Mouse (Mus musculus): Measurements from ENCODE around the gene Arhgap1. TPM values are rescaled to one million over a fixed set of nuclear protein-coding genes. Genes with fewer than 3 reads are reported as not detected.

Gene Arhgap1
- polyA plus RNA-seq, 1 experiment from 2014 or later = 125 TPM

DNA sequence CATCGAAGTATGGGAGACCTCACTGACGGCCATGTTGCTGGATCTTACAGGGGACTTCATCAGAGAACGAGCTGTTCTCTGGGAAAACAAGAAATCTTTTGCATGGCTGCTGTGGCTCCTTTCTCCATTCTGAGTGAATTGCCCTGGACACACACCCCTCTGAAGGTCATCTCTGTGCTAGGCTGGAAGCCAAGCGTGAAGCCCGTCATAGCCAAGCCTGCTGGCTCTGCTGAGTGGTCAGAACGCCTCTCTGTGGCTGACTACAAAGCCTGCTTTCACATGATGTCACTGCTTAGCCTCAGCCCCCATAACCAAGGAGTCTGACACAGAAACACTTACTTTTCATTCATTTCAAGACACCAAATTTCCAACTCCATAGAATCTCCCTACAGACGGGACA is 39.8 kb downstream of the Arhgap1 start:
- H3K4me3 ChIP-seq (ENCODE audit: low read depth, low read length) = no peak overlapping the region
- H3K36me3 ChIP-seq (ENCODE audit: insufficient read depth) = peaks cover 28% of the 10 kb centered on the region
- H3K27me3 ChIP-seq (ENCODE audit: insufficient read depth, low read length) = no peaks in the 10 kb centered on the region
- no peaks in the 10 kb centered on the region for H3K9me3 ChIP-seq (ENCODE audit: low read depth, low read length)
- H3K4me2 ChIP-seq = no peak overlapping the region
- no peak overlapping the region for H3K9ac ChIP-seq
- no peak for DNase-seq
- no peak for TF ChIP-seq CTCF (IDR thresholded peaks at IDR 0.05; ENCODE audit: low read depth)
- whole genome bisulfite sequencing = 84% methylated on average over 7 of the region's 7 CpGs
- no peak for ATAC-seq (ENCODE audit: insufficient read depth)
- no peaks in the 10 kb centered on the region for H3K4me1 ChIP-seq (ENCODE audit: insufficient read depth)
- no peak overlapping the region for H3K27ac ChIP-seq (ENCODE audit: low read depth)

DNA sequence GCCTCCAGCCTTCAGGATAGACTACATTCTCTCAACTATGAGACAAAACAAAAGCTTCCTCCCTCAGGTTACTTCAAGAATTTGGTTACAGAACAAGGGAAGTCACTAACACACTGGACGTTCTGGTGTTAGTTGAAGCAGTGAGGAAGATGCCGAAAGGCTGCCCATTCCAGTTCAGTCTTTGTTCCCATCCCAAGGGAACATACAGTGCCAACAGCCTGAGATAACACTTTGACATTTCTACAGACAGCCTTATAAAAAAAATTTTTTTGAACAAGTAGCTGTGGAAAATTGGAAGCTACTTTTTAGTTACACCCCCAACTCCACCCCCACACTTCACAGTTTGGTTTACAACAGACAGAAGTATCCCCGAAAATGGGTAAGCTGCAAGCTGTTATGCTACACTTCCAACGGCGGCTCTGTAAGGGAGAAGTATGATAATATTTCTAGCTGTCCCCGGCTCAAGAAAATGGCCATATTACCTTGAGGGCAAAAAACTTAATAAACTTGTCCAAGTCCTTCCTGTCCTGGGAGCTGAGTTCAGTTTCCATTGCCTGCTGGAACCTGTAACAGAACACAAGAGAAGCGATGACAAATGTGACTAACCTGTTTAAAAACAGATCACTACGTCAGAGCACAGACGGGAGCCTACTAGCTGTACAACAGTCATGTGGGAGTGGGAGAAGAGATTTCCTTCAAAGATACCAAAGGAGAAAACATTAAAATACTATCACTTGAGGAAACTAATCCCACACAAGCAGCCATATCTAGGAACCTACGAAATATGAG is 46.0 kb downstream of the Arhgap1 start:
- Histone ChIP-seq H3K4me3 (ENCODE audit: low read depth, low read length) (no peak overlapping the region), H3K27me3 (ENCODE audit: insufficient read depth, low read length) (no peaks in the 10 kb centered on the region), H3K36me3 (ENCODE audit: insufficient read depth) (peaks cover 8% of the 10 kb centered on the region), H3K9ac (no peak overlapping the region), H3K9me3 (ENCODE audit: low read depth, low read length) (no peaks in the 10 kb centered on the region), H3K27ac (ENCODE audit: low read depth) (no peak overlapping the region), H3K4me1 (ENCODE audit: insufficient read depth) (no peaks in the 10 kb centered on the region), H3K4me2 (no peak overlapping the region)
- no peak for DNase-seq
- ATAC-seq (ENCODE audit: insufficient read depth) = no peak
- WGBS = 84% methylated on average over 10 of the region's 10 CpGs
- TF ChIP-seq CTCF (IDR thresholded peaks at IDR 0.05; ENCODE audit: low read depth) = no peak

DNA sequence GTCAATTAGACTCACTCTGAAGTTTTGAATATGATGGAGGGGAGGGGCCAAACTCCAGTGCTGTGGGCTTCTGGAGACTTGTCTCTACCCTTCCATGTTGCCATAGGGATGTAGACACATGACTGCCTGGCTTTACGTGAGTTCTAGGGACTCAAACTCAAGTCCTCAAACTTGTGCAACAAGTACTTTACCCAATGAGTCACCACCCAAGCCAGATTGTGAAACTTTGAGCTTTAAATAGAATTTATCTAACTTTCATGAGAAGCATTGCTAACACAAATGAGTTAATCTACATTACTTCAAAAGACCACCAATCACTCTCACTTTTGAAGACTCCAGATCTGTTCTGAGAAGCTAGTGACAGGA is 46.5 kb downstream of the Arhgap1 start:
- no peak for TF ChIP-seq CTCF (IDR thresholded peaks at IDR 0.05; ENCODE audit: low read depth)
- no peaks in the 10 kb centered on the region for H3K27me3 ChIP-seq (ENCODE audit: insufficient read depth, low read length)
- H3K27ac ChIP-seq (ENCODE audit: low read depth) = no peak overlapping the region
- no peak for ATAC-seq (ENCODE audit: insufficient read depth)
- H3K36me3 ChIP-seq (ENCODE audit: insufficient read depth) = peaks cover 8% of the 10 kb centered on the region
- H3K9ac ChIP-seq = no peak overlapping the region
- H3K9me3 ChIP-seq (ENCODE audit: low read depth, low read length) = no peaks in the 10 kb centered on the region
- no peaks in the 10 kb centered on the region for H3K4me1 ChIP-seq (ENCODE audit: insufficient read depth)
- WGBS = 79% methylated on average over 1 of the region's 1 CpGs
- no peak overlapping the region for H3K4me2 ChIP-seq
- DNase-seq = no peak
- no peak overlapping the region for H3K4me3 ChIP-seq (ENCODE audit: low read depth, low read length)

DNA sequence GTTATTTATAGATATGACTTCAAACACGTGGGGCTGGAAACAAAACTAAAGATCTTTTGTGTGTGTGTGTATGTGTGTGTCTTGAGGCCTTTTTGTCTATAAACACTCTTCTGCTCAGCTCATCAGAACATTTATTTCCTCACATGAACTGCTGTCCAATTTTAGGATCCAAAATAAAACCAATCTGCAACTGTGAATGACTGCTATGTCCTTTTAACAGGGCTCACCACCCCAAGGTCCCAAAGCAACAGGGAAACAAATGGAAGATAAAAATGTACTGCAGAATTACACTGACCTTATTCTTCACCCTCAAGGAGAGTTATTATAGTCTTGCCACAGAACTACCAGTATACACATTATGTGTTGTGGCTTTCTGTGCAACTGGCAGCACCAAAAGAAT is 49.6 kb downstream of the Arhgap1 start:
- Histone ChIP-seq H3K4me2 (no peak overlapping the region), H3K9me3 (ENCODE audit: low read depth, low read length) (no peaks in the 10 kb centered on the region), H3K27me3 (ENCODE audit: insufficient read depth, low read length) (no peaks in the 10 kb centered on the region), H3K4me1 (ENCODE audit: insufficient read depth) (no peaks in the 10 kb centered on the region), H3K9ac (no peak overlapping the region), H3K4me3 (ENCODE audit: low read depth, low read length) (no peak overlapping the region), H3K36me3 (ENCODE audit: insufficient read depth) (no peaks in the 10 kb centered on the region; the same call in 1 of the 2 replicates), H3K27ac (ENCODE audit: low read depth) (no peak overlapping the region)
- DNase-seq (no peak), ATAC-seq (ENCODE audit: insufficient read depth) (no peak)
- no peak for TF ChIP-seq CTCF (IDR thresholded peaks at IDR 0.05; ENCODE audit: low read depth)
- 68% methylated on average over 1 of the region's 1 CpGs for WGBS

DNA sequence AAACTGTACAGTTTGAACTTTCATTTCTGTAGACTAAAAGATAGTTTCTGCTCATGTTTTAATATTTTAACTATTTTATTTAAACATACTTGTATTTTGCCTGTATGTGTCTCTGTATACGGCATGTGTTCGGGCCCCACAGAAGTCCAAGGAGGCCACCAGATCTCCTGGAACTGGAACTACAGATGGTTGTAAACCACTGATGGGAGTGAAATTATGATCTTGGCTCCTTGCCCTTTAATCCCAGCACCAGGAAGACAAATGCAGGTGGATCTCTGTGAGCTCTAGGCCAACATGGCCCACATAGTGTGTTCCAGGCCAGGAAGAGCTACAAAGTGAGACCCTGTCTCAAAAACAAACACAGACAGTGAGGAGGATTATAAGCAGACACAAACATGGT is 51.7 kb downstream of the Arhgap1 start:
- Histone ChIP-seq H3K9me3 (ENCODE audit: low read depth, low read length) (no peaks in the 10 kb centered on the region), H3K27ac (ENCODE audit: low read depth) (no peak overlapping the region), H3K4me3 (ENCODE audit: low read depth, low read length) (no peak overlapping the region), H3K9ac (no peak overlapping the region), H3K36me3 (ENCODE audit: insufficient read depth) (no peaks in the 10 kb centered on the region), H3K4me1 (ENCODE audit: insufficient read depth) (no peaks in the 10 kb centered on the region), H3K4me2 (no peak overlapping the region), H3K27me3 (ENCODE audit: insufficient read depth, low read length) (no peaks in the 10 kb centered on the region)
- DNase-seq (no peak), ATAC-seq (ENCODE audit: insufficient read depth) (no peak)
- no peak for TF ChIP-seq CTCF (IDR thresholded peaks at IDR 0.05; ENCODE audit: low read depth)
- 97% methylated on average over 2 of the region's 2 CpGs for WGBS

DNA sequence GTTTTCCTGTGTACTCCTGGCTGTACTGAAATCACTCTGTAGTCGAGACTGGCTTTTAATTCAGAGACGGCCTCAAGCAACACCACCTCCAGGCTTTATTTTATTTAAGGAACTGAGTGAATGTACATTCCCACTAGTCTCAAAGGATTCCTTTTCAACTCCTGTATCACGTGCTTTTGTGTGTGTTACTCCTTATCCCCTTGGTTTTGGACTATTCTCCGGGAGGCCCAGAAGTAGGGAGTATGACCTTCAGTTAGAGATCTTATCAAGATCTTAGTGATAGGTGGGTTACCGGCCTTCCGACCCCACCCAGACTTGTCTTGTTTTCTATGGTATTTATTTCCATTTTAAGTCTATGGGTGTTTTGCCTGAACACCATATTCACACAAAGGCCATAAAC is 56.1 kb downstream of the Arhgap1 start:
- DNase-seq = no peak
- WGBS = 75% methylated on average over 6 of the region's 6 CpGs

DNA sequence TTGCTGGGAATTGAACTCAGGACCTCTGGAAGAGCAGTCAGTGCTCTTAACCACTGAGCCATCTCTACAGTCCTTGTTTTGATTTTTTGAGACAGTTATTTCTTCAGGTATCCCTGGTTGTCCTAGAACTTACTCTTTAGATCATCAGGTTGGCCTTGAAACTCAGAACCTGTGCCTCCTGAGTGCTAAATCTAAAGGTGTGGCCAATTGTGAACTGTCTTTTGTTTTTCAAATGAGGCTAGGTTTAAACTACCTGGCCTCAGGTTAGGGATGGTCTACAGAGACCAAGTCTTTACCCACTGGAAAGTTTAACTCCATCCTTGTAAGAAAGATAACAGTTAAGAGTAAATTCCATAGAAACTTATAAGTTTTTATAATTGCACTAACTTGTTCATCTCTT is 56.8 kb downstream of the Arhgap1 start:
- no peak overlapping the region for H3K4me3 ChIP-seq (ENCODE audit: low read depth, low read length)
- H3K27me3 ChIP-seq (ENCODE audit: insufficient read depth, low read length) = no peaks in the 10 kb centered on the region
- no peaks in the 10 kb centered on the region for H3K36me3 ChIP-seq (ENCODE audit: insufficient read depth)
- no peak overlapping the region for H3K9ac ChIP-seq
- H3K9me3 ChIP-seq (ENCODE audit: low read depth, low read length) = no peaks in the 10 kb centered on the region
- H3K4me1 ChIP-seq (ENCODE audit: insufficient read depth) = peaks cover 4% of the 10 kb centered on the region; the same call in 1 of the 2 replicates
- DNase-seq = no peak
- H3K27ac ChIP-seq (ENCODE audit: low read depth) = no peak overlapping the region
- no peak for TF ChIP-seq CTCF (IDR thresholded peaks at IDR 0.05; ENCODE audit: low read depth)
- no peak overlapping the region for H3K4me2 ChIP-seq
- no peak for ATAC-seq (ENCODE audit: insufficient read depth)

More for the DNA sequence above, 56.1 kb downstream of the Arhgap1 start:
- no peaks in the 10 kb centered on the region for H3K9me3 ChIP-seq (ENCODE audit: low read depth, low read length)
- no peak for ATAC-seq (ENCODE audit: insufficient read depth)
- H3K27me3 ChIP-seq (ENCODE audit: insufficient read depth, low read length) = no peaks in the 10 kb centered on the region
- no peak overlapping the region for H3K9ac ChIP-seq
- H3K4me3 ChIP-seq (ENCODE audit: low read depth, low read length) = no peak overlapping the region
- no peaks in the 10 kb centered on the region for H3K36me3 ChIP-seq (ENCODE audit: insufficient read depth)
- no peak overlapping the region for H3K4me2 ChIP-seq
- H3K4me1 ChIP-seq (ENCODE audit: insufficient read depth) = 0 out of 2 replicates have a peak, but pooled peaks cover 3% of the 10 kb centered on the region
- H3K27ac ChIP-seq (ENCODE audit: low read depth) = no peak overlapping the region
- no peak for TF ChIP-seq CTCF (IDR thresholded peaks at IDR 0.05; ENCODE audit: low read depth)
